In the genomic region with DNA sequence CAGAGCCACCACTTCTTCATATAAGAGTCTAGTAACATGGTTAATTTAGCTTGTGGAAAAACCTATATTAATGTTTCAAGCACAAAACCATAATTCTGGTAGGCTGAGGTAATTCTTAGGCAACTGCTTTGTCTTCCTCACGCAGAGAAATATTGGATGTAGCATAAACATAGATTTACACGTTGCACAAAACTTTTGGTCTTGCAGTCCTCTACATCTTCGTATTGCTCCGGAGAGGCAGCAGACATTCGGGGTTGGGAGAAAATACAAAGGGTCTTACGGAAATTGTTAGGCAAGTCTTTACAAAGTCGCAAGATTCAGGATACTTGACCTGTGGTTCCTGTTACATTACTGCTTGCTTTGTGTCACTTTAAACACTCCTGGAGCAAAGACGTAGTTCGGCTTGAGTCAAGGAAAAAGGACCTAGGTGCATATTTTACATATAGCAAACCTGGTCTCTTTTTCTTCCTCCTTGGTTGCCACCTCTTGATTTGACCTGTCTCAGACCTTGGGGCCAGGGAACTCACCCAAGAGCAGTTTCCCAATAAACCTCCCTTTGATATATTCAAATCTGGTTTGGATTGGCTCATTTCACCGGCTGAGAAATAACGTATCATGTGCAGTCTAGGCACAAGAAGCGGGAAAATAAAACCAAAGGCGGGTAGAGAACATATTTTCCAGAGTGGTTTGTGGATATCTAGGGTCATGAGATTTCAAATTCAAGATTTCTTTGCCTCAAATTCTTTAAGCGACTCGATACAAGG, we compare ENCODE assay signal across 8 mouse cellular contexts. TPM values are rescaled to one million over a fixed set of nuclear protein-coding genes. Genes with fewer than 3 reads are reported as not detected.
A peak's percentile ranks its signal among the peaks of the same experiment; 100 is the strongest.
DNase-seq lines count a peak whose midpoint lies in the region; ATAC-seq and TF ChIP-seq lines count a peak whose summit lies in the region.

No protein-coding gene starts in this region.

- no peak for TF ChIP-seq EP300 in heart, adult 2 months (IDR thresholded peaks at IDR 0.05; ENCODE audit: insufficient read depth, low read depth, low read length)

- H3K36me3 ChIP-seq in heart, adult 2 months (ENCODE audit: control insufficient read depth, insufficient read depth, low read length) = peaks cover 14% of the 10 kb centered on the region
- no peaks in the 10 kb centered on the region for H3K36me3 ChIP-seq in hindbrain, postnatal 0 days (ENCODE audit: insufficient read depth, low read length)
- no peaks in the 10 kb centered on the region for H3K36me3 ChIP-seq in midbrain, embryonic 15.5 days (replicated peaks)

- peak overlapping the region; percentile 51 for H3K4me3 ChIP-seq in heart, adult 2 months
- H3K4me3 ChIP-seq in hindbrain, postnatal 0 days (ENCODE audit: low read length) = peak overlapping the region; percentile 49
- peak overlapping the region; percentile 54 for H3K4me3 ChIP-seq in midbrain, embryonic 15.5 days

- no peak for DNase-seq in heart, adult 2 months
- DNase-seq in heart, postnatal 14 days = no peak
- peak; percentile 39 for DNase-seq in thymus, postnatal 0 days (ENCODE audit: low spot score)
- DNase-seq in thymus, postnatal 14 days = no peak
- no peak for DNase-seq in hindbrain, postnatal 0 days (ENCODE audit: low spot score)
- DNase-seq in layer of hippocampus, adult 8-10 months (ENCODE audit: low spot score in 2 of 2) = no peak
- DNase-seq in urinary bladder, postnatal 14 days (ENCODE audit: low spot score) = no peak

- intact Hi-C loops in heart, adult 2 months (cut with DNase I) = loop anchor here (5.0 kb wide), 2 partner anchors 88 to 208 kb away; partner anchors contain the start of genes Hist1h1e and Hist1h2be
- intact Hi-C loops in heart, postnatal 14 days (cut with DNase I) = loop anchor here (5.0 kb wide), 1 partner anchor 48 kb away; the partner anchor contains the start of gene Hist1h4d

- H3K79me2 ChIP-seq in heart, adult 2 months (replicated peaks; ENCODE audit: control insufficient read depth, insufficient read depth, low read length) = no peaks in the 10 kb centered on the region

- H3K9ac ChIP-seq in heart, adult 2 months (ENCODE audit: low read depth, low read length) = no peak overlapping the region
- peak overlapping the region; percentile 25; the same call in 1 of the 2 replicates for H3K9ac ChIP-seq in hindbrain, postnatal 0 days (replicated peaks; ENCODE audit: low read length)
- peak overlapping the region; percentile 12; the same call in 1 of the 2 replicates for H3K9ac ChIP-seq in midbrain, embryonic 15.5 days

- TF ChIP-seq POLR2A in heart, adult 2 months (IDR thresholded peaks at IDR 0.05; ENCODE audit: insufficient read depth, low read depth, low read length) = no peak; the same call in 1 of the 2 replicates

- H3K4me2 ChIP-seq in hindbrain, postnatal 0 days (ENCODE audit: low read depth, low read length) = peak overlapping the region; percentile 61
- peak overlapping the region; percentile 85 for H3K4me2 ChIP-seq in midbrain, embryonic 15.5 days

- H3K4me1 ChIP-seq in heart, adult 2 months (ENCODE audit: control insufficient read depth, insufficient read depth, low read length) = peaks cover 4% of the 10 kb centered on the region
- peaks cover 7% of the 10 kb centered on the region; the same call in 1 of the 2 replicates for H3K4me1 ChIP-seq in hindbrain, postnatal 0 days (ENCODE audit: insufficient read depth, low read length)
- H3K4me1 ChIP-seq in midbrain, embryonic 15.5 days = peaks cover 37% of the 10 kb centered on the region

- H3K27me3 ChIP-seq in heart, adult 2 months (ENCODE audit: control insufficient read depth, insufficient read depth, low read length) = no peaks in the 10 kb centered on the region
- H3K27me3 ChIP-seq in hindbrain, postnatal 0 days (ENCODE audit: insufficient read depth, low read length) = no peaks in the 10 kb centered on the region
- no peaks in the 10 kb centered on the region for H3K27me3 ChIP-seq in midbrain, embryonic 15.5 days (replicated peaks)

- 6% methylated on average over 15 of the region's 15 CpGs for WGBS in heart, adult 2 months
- WGBS in hindbrain, postnatal 0 days = under 1% methylated on average over 15 of the region's 15 CpGs
- WGBS in midbrain, embryonic 15.5 days = under 1% methylated on average over 15 of the region's 15 CpGs

- no peaks in the 10 kb centered on the region for H3K9me3 ChIP-seq in hindbrain, postnatal 0 days (ENCODE audit: low read length)
- H3K9me3 ChIP-seq in midbrain, embryonic 15.5 days = no peaks in the 10 kb centered on the region

- no peak for TF ChIP-seq CTCF in heart, adult 2 months (IDR thresholded peaks at IDR 0.05)
- TF ChIP-seq CTCF in hindbrain, postnatal 0 days (IDR thresholded peaks at IDR 0.05; ENCODE audit: low read depth) = no peak

- 0 out of 2 replicates have a peak, but pooled peaks have one; percentile 10 for ATAC-seq in hindbrain, postnatal 0 days
- ATAC-seq in midbrain, embryonic 15.5 days (replicated peaks) = no peak

- no peak overlapping the region; the same call in 1 of the 2 replicates for H3K27ac ChIP-seq in heart, adult 2 months
- H3K27ac ChIP-seq in hindbrain, postnatal 0 days = peak overlapping the region; percentile 64; the same call in 1 of the 2 replicates
- peak overlapping the region; percentile 48; the same call in 1 of the 2 replicates for H3K27ac ChIP-seq in midbrain, embryonic 15.5 days

RNA-seq across cellular contexts. Expression of gene Hist1h3g, which starts 0.7 kb away (rescaled TPM):
- total RNA-seq in heart, adult 2 months (2021) = 1 to 10 TPM in 1 of 2 experiments, under 1 TPM in 1; 0.94 to 2.1 TPM
- polyA plus RNA-seq in heart, adult 2 months (2012; rRNA removed) = 0.80 and 1.8 TPM in 2 replicates
- 10 to 100 TPM; 13.1 to 34.3 TPM for total RNA-seq in heart, postnatal 14 days (2021)
- polyA plus RNA-seq in thymus, postnatal 0 days (2015; fragmentation: Nextera tagmentation; extraction: Ambion mirVana) = 27.6 and 43.7 TPM in 2 replicates
- total RNA-seq in hindbrain, postnatal 0 days (2014; rRNA removed) = 544 and 673 TPM in 2 replicates
- polyA plus RNA-seq in hindbrain, postnatal 0 days (2015; fragmentation: Nextera tagmentation; extraction: Ambion mirVana) = 1.4 and 2.2 TPM in 2 replicates
- polyA plus RNA-seq in midbrain, embryonic 15.5 days (2015; fragmentation: Nextera tagmentation; extraction: Ambion mirVana) = 2.2 TPM in 1 of 2 replicates, not detected in the other
- 1 to 10 TPM; 1.2 to 3.4 (median 2.2) TPM for total RNA-seq in layer of hippocampus, adult 8-10 months (2022)

RNA-seq across cellular contexts. Expression of gene Hist1h2af, which starts 0.8 kb away (rescaled TPM):
- total RNA-seq in heart, adult 2 months (2021) = 1 to 10 TPM; 4.4 to 9.8 TPM
- 1.9 and 2.0 TPM in 2 replicates for polyA plus RNA-seq in heart, adult 2 months (2012; rRNA removed)
- 100 to 1,000 TPM in 1 of 2 experiments, 10 to 100 TPM in 1; 49.0 to 131 TPM for total RNA-seq in heart, postnatal 14 days (2021)
- 32.3 and 49.5 TPM in 2 replicates for polyA plus RNA-seq in thymus, postnatal 0 days (2015; fragmentation: Nextera tagmentation; extraction: Ambion mirVana)
- total RNA-seq in hindbrain, postnatal 0 days (2014; rRNA removed) = 415 and 567 TPM in 2 replicates
- 3.3 and 7.9 TPM in 2 replicates for polyA plus RNA-seq in hindbrain, postnatal 0 days (2015; fragmentation: Nextera tagmentation; extraction: Ambion mirVana)
- 0.69 TPM in 1 of 2 replicates, not detected in the other for polyA plus RNA-seq in midbrain, embryonic 15.5 days (2015; fragmentation: Nextera tagmentation; extraction: Ambion mirVana)
- 1 to 10 TPM in 3 of 4 experiments, not detected in 1; 1.6 to 6.5 (median 1.8) TPM for total RNA-seq in layer of hippocampus, adult 8-10 months (2022)

RNA-seq across cellular contexts. Expression of gene Hist1h4h, which starts 3.7 kb away (rescaled TPM):
- total RNA-seq in heart, adult 2 months (2021) = 100 to 1,000 TPM; 212 to 239 TPM
- 53.1 and 61.9 TPM in 2 replicates for polyA plus RNA-seq in heart, adult 2 months (2012; rRNA removed)
- total RNA-seq in heart, postnatal 14 days (2021) = 100 to 1,000 TPM; 465 to 538 TPM
- 24.2 and 31.5 TPM in 2 replicates for polyA plus RNA-seq in thymus, postnatal 0 days (2015; fragmentation: Nextera tagmentation; extraction: Ambion mirVana)
- 2,417 and 3,828 TPM in 2 replicates for total RNA-seq in hindbrain, postnatal 0 days (2014; rRNA removed)
- polyA plus RNA-seq in hindbrain, postnatal 0 days (2015; fragmentation: Nextera tagmentation; extraction: Ambion mirVana) = 4.2 and 5.5 TPM in 2 replicates
- polyA plus RNA-seq in midbrain, embryonic 15.5 days (2015; fragmentation: Nextera tagmentation; extraction: Ambion mirVana) = 3.3 and 5.1 TPM in 2 replicates
- 100 to 1,000 TPM; 236 to 302 (median 261) TPM for total RNA-seq in layer of hippocampus, adult 8-10 months (2022)

RNA-seq across cellular contexts. Expression of gene Hist1h2bh, which starts 8.6 kb away (rescaled TPM):
- total RNA-seq in heart, adult 2 months (2021) = 1 to 10 TPM; 1.1 to 1.2 TPM
- polyA plus RNA-seq in heart, adult 2 months (2012; rRNA removed) = 0.29 and 0.61 TPM in 2 replicates
- total RNA-seq in heart, postnatal 14 days (2021) = 1 to 10 TPM; 3.7 to 7.4 TPM
- polyA plus RNA-seq in thymus, postnatal 0 days (2015; fragmentation: Nextera tagmentation; extraction: Ambion mirVana) = 1.6 and 1.9 TPM in 2 replicates
- total RNA-seq in hindbrain, postnatal 0 days (2014; rRNA removed) = 65.9 and 103 TPM in 2 replicates
- polyA plus RNA-seq in hindbrain, postnatal 0 days (2015; fragmentation: Nextera tagmentation; extraction: Ambion mirVana) = 0.13 and 0.35 TPM in 2 replicates
- 0.15 and 0.44 TPM in 2 replicates for polyA plus RNA-seq in midbrain, embryonic 15.5 days (2015; fragmentation: Nextera tagmentation; extraction: Ambion mirVana)
- under 1 TPM; 0.34 to 0.73 (median 0.61) TPM for total RNA-seq in layer of hippocampus, adult 8-10 months (2022)

RNA-seq across cellular contexts. Expression of gene Hist1h3f, which starts 9.3 kb away (rescaled TPM):
- 1 to 10 TPM; 5.1 to 5.5 TPM for total RNA-seq in heart, adult 2 months (2021)
- 0.94 and 1.1 TPM in 2 replicates for polyA plus RNA-seq in heart, adult 2 months (2012; rRNA removed)
- 10 to 100 TPM; 21.6 to 40.3 TPM for total RNA-seq in heart, postnatal 14 days (2021)
- polyA plus RNA-seq in thymus, postnatal 0 days (2015; fragmentation: Nextera tagmentation; extraction: Ambion mirVana) = 4.8 and 9.0 TPM in 2 replicates
- total RNA-seq in hindbrain, postnatal 0 days (2014; rRNA removed) = 466 and 603 TPM in 2 replicates
- polyA plus RNA-seq in hindbrain, postnatal 0 days (2015; fragmentation: Nextera tagmentation; extraction: Ambion mirVana) = 0.16 and 0.54 TPM in 2 replicates
- 0.27 and 0.32 TPM in 2 replicates for polyA plus RNA-seq in midbrain, embryonic 15.5 days (2015; fragmentation: Nextera tagmentation; extraction: Ambion mirVana)
- total RNA-seq in layer of hippocampus, adult 8-10 months (2022) = 10 to 100 TPM; 12.5 to 15.7 (median 14.2) TPM

Comparison
In these comparisons a context has a peak if more than half of its experiments do, and no peak if none do; other contexts are left out.
1. RNA of gene Hist1h2af, which starts 0.8 kb away (total RNA-seq): 415 to 567 TPM in hindbrain, postnatal 0 days and 49.0 to 131 TPM in heart, postnatal 14 days; 4.4 to 9.8 TPM in heart, adult 2 months and 1.6 to 6.5 TPM in layer of hippocampus, adult 8-10 months; every median in the first group is over 4 times any median in the second.
2. RNA of gene Hist1h3g, which starts 0.7 kb away (total RNA-seq): 544 to 673 TPM in hindbrain, postnatal 0 days; 13.1 to 34.3 TPM in heart, postnatal 14 days, 1.2 to 3.4 TPM in layer of hippocampus, adult 8-10 months and 0.94 to 2.1 TPM in heart, adult 2 months; every median in the first group is over 10 times any median in the second.
3. Peak in every context shown above with its lines, with median percentiles within 50 percentile points of each other: H3K4me3 ChIP-seq.